Mouse (Mus musculus) liver, embryonic 16.5 days (tissue): ENCODE results near the gene Tmem178b. TPM values are rescaled to one million over a fixed set of nuclear protein-coding genes. Genes with fewer than 3 reads are reported as not detected.

Experiments used
- ATAC-seq: fragments of 200-750 bp; cut with Nextera tagmentation; 2 replicates; pipeline ENCODE4 v1.8.0; 2017; ENCODE audit warnings: low read depth, mild to moderate bottlenecking, moderate number of reproducible peaks, moderate library complexity
- H3K27ac ChIP-seq: fragments of 300-500 bp; sonication (generic); 2 replicates; pipeline ENCODE4 v1.5.1; 2014; ENCODE audit warnings: mild to moderate bottlenecking, low read length
- H3K27me3 ChIP-seq: fragments of 300-500 bp; sonication (generic); 2 replicates; pipeline ENCODE4 v1.6.1; 2014; ENCODE audit warnings: low read depth, low read length, mixed read lengths; ENCODE audit not compliant: control insufficient read depth, insufficient read depth
- H3K36me3 ChIP-seq: fragments of 300-500 bp; sonication (generic); 2 replicates; pipeline ENCODE4 v1.6.1; 2014; ENCODE audit warnings: mild to moderate bottlenecking; ENCODE audit not compliant: control insufficient read depth, insufficient read depth
- H3K4me1 ChIP-seq: fragments of 300-500 bp; sonication (generic); 2 replicates; pipeline ENCODE4 v1.6.1; 2014; ENCODE audit warnings: low read depth, low read length, mixed read lengths; ENCODE audit not compliant: control insufficient read depth
- H3K4me2 ChIP-seq: fragments of 300-500 bp; sonication (generic); 2 replicates; pipeline ENCODE4 v1.6.1; 2014; ENCODE audit warnings: low read depth, low read length, mixed read lengths
- H3K4me3 ChIP-seq: fragments of 300-500 bp; sonication (generic); 2 replicates; pipeline ENCODE4 v1.5.1; 2014; ENCODE audit warnings: low read depth, mild to moderate bottlenecking, low read length
- H3K9ac ChIP-seq: fragments of 300-500 bp; sonication (generic); 2 replicates; pipeline ENCODE4 v1.6.1; 2014; ENCODE audit warnings: low read depth, low read length
- H3K9me3 ChIP-seq: fragments of 300-500 bp; sonication (generic); replicated peaks from 2 replicates; pipeline ENCODE4 v1.6.1; 2016; ENCODE audit warnings: low read length; ENCODE audit not compliant: control insufficient read depth
- WGBS: fragments of 180-500 bp; shearing (Covaris S2); extraction: QIAGEN DNeasy Blood & Tissue Kit; methylation state at CpG from one replicate; pipeline ENCODE4 v1.1.7; 2014; ENCODE audit not compliant: insufficient replicate concordance; 5-methylcytosine and 5-hydroxymethylcytosine counted together
- polyA plus RNA-seq: library from polyadenylated mRNA; unstranded; fragments of >200 nt; fragmentation: Nextera tagmentation; extraction: Ambion mirVana; gene quantifications from 2 replicates; pipeline ENCODE4 v1.2.1, GENCODE M21; 2015

The Tmem178b gene
- polyA plus RNA-seq, 1 experiment from 2014 or later = not detected

GRCm38 (mm10) chr6:40006006-40006765, 133.1 kb downstream of the Tmem178b start:
- 69% methylated on average over 11 of the region's 11 CpGs for WGBS
- Histone ChIP-seq H3K36me3 (no peaks in the 10 kb centered on the region), H3K4me3 (no peak overlapping the region), H3K9ac (no peak overlapping the region), H3K9me3 (no peaks in the 10 kb centered on the region), H3K27ac (no peak overlapping the region), H3K4me1 (no peaks in the 10 kb centered on the region), H3K27me3 (no peaks in the 10 kb centered on the region), H3K4me2 (no peak overlapping the region)
- no peak for ATAC-seq

GRCm38 (mm10) chr6:40008166-40008907, 135.3 kb downstream of the Tmem178b start:
- H3K27ac ChIP-seq = no peak overlapping the region
- no peaks in the 10 kb centered on the region for H3K27me3 ChIP-seq
- 61% methylated on average over 3 of the region's 3 CpGs for WGBS
- no peak overlapping the region for H3K9ac ChIP-seq
- no peak for ATAC-seq
- no peak overlapping the region for H3K4me2 ChIP-seq
- no peaks in the 10 kb centered on the region for H3K4me1 ChIP-seq
- no peaks in the 10 kb centered on the region for H3K9me3 ChIP-seq
- no peaks in the 10 kb centered on the region for H3K36me3 ChIP-seq
- no peak overlapping the region for H3K4me3 ChIP-seq

GRCm38 (mm10) chr6:40009718-40010117, 136.6 kb downstream of the Tmem178b start:
- H3K27me3 ChIP-seq = no peaks in the 10 kb centered on the region
- no peaks in the 10 kb centered on the region for H3K36me3 ChIP-seq
- ATAC-seq = no peak
- no peak overlapping the region for H3K9ac ChIP-seq
- H3K4me3 ChIP-seq = no peak overlapping the region
- H3K4me1 ChIP-seq = no peaks in the 10 kb centered on the region
- H3K9me3 ChIP-seq = no peaks in the 10 kb centered on the region
- H3K27ac ChIP-seq = no peak overlapping the region
- H3K4me2 ChIP-seq = no peak overlapping the region
- WGBS = 47% methylated on average over 3 of the region's 3 CpGs

- no peaks in the 10 kb centered on the region for H3K4me1 ChIP-seq
- no peaks in the 10 kb centered on the region for H3K36me3 ChIP-seq
- H3K4me2 ChIP-seq = no peak overlapping the region
- H3K9ac ChIP-seq = no peak overlapping the region
- H3K9me3 ChIP-seq = no peaks in the 10 kb centered on the region
- 52% methylated on average over 5 of the region's 5 CpGs for WGBS
- no peak for ATAC-seq
- no peak overlapping the region for H3K4me3 ChIP-seq
- H3K27me3 ChIP-seq = no peaks in the 10 kb centered on the region
- H3K27ac ChIP-seq = no peak overlapping the region
Measured at GRCm38 (mm10) chr6:40011066-40011465, 138.0 kb downstream of the Tmem178b start.

- whole genome bisulfite sequencing = 42% methylated on average over 5 of the region's 5 CpGs
- Histone ChIP-seq H3K27ac (no peak overlapping the region), H3K27me3 (no peaks in the 10 kb centered on the region), H3K4me2 (no peak overlapping the region), H3K4me1 (no peaks in the 10 kb centered on the region), H3K4me3 (no peak overlapping the region), H3K9ac (no peak overlapping the region), H3K9me3 (no peaks in the 10 kb centered on the region), H3K36me3 (no peaks in the 10 kb centered on the region)
- no peak for ATAC-seq
Measured at GRCm38 (mm10) chr6:40011609-40012008, 138.5 kb downstream of the Tmem178b start.

- WGBS = 18% methylated on average over 5 of the region's 5 CpGs
- Histone ChIP-seq H3K27me3 (no peaks in the 10 kb centered on the region), H3K9me3 (no peaks in the 10 kb centered on the region), H3K4me3 (no peak overlapping the region), H3K9ac (no peak overlapping the region), H3K4me1 (no peaks in the 10 kb centered on the region), H3K4me2 (no peak overlapping the region), H3K36me3 (no peaks in the 10 kb centered on the region), H3K27ac (no peak overlapping the region)
- no peak for ATAC-seq
Measured at GRCm38 (mm10) chr6:40013407-40013806, 140.3 kb downstream of the Tmem178b start.

- H3K4me1 ChIP-seq = no peaks in the 10 kb centered on the region
- no peaks in the 10 kb centered on the region for H3K27me3 ChIP-seq
- H3K9ac ChIP-seq = no peak overlapping the region
- H3K9me3 ChIP-seq = no peaks in the 10 kb centered on the region
- 63% methylated on average over 4 of the region's 4 CpGs for WGBS
- ATAC-seq = no peak
- H3K4me2 ChIP-seq = no peak overlapping the region
- no peaks in the 10 kb centered on the region for H3K36me3 ChIP-seq
- H3K4me3 ChIP-seq = no peak overlapping the region
- no peak overlapping the region for H3K27ac ChIP-seq
Measured at GRCm38 (mm10) chr6:40015185-40015584, 142.1 kb downstream of the Tmem178b start.

- H3K36me3 ChIP-seq = no peaks in the 10 kb centered on the region
- no peak overlapping the region for H3K9ac ChIP-seq
- H3K27me3 ChIP-seq = no peaks in the 10 kb centered on the region
- H3K4me1 ChIP-seq = no peaks in the 10 kb centered on the region
- no peaks in the 10 kb centered on the region for H3K9me3 ChIP-seq
- ATAC-seq = no peak
- H3K27ac ChIP-seq = no peak overlapping the region
- H3K4me3 ChIP-seq = no peak overlapping the region
- WGBS = 42% methylated on average over 7 of the region's 7 CpGs
- H3K4me2 ChIP-seq = no peak overlapping the region
Measured at GRCm38 (mm10) chr6:40015711-40016460, 142.8 kb downstream of the Tmem178b start.

- no peak overlapping the region for H3K4me3 ChIP-seq
- H3K9ac ChIP-seq = no peak overlapping the region
- H3K27me3 ChIP-seq = no peaks in the 10 kb centered on the region
- 26% methylated on average over 4 of the region's 4 CpGs for WGBS
- no peaks in the 10 kb centered on the region for H3K4me1 ChIP-seq
- no peak overlapping the region for H3K4me2 ChIP-seq
- H3K36me3 ChIP-seq = no peaks in the 10 kb centered on the region
- ATAC-seq = no peak
- no peaks in the 10 kb centered on the region for H3K9me3 ChIP-seq
- H3K27ac ChIP-seq = no peak overlapping the region
Measured at GRCm38 (mm10) chr6:40019396-40019795, 146.3 kb downstream of the Tmem178b start.
